Mouse (Mus musculus) lung, adult 2 months (tissue): Measurements from ENCODE around the gene Nova2. TPM values are rescaled to one million over a fixed set of nuclear protein-coding genes. Genes with fewer than 3 reads are reported as not detected.
A peak's percentile ranks its signal among the peaks of the same experiment; 100 is the strongest.

Source experiments
- DNase-seq: peaks from one replicate; pipeline ENCODE4 v3.0.0; 2022
- H3K4me1 ChIP-seq: fragments of 200-500 bp; 2 replicates; pipeline ENCODE4 v1.6.1; 2011; ENCODE audit warnings: low read length; ENCODE audit not compliant: control insufficient read depth, insufficient read depth
- H3K4me3 ChIP-seq: fragments of 200-500 bp; replicated peaks from 2 replicates; pipeline ENCODE3; 2011; ENCODE audit warnings: low read depth, mild to moderate bottlenecking, control low read depth, low read length; ENCODE audit errors: extremely low read depth
- CTCF ChIP-seq: fragments of 200-500 bp; IDR thresholded peaks from 2 replicates; pipeline ENCODE4 v1.5.1; 2011; ENCODE audit warnings: mild to moderate bottlenecking, low read length, control low read depth; ENCODE audit not compliant: insufficient read depth
- POLR2A ChIP-seq: fragments of 200-500 bp; IDR thresholded peaks from 2 replicates; pipeline ENCODE4 v1.6.1; 2011; ENCODE audit warnings: low read depth, mild to moderate bottlenecking, control low read depth, low read length, borderline replicate concordance; ENCODE audit errors: extremely low read depth
- WGBS: fragments of 180-500 bp; shearing (Covaris S2); methylation state at CpG from one replicate; pipeline ENCODE4 v1.1.7; 2018; 5-methylcytosine and 5-hydroxymethylcytosine counted together
- polyA plus RNA-seq: library from polyadenylated mRNA; depleted of rRNA; stranded (reverse); fragments of >200 nt; gene quantifications from 2 replicates; pipeline ENCODE4 v1.2.3, GENCODE M21; 2012

Gene Nova2
- polyA plus RNA-seq, 1 experiment: 5.0 TPM

DNA sequence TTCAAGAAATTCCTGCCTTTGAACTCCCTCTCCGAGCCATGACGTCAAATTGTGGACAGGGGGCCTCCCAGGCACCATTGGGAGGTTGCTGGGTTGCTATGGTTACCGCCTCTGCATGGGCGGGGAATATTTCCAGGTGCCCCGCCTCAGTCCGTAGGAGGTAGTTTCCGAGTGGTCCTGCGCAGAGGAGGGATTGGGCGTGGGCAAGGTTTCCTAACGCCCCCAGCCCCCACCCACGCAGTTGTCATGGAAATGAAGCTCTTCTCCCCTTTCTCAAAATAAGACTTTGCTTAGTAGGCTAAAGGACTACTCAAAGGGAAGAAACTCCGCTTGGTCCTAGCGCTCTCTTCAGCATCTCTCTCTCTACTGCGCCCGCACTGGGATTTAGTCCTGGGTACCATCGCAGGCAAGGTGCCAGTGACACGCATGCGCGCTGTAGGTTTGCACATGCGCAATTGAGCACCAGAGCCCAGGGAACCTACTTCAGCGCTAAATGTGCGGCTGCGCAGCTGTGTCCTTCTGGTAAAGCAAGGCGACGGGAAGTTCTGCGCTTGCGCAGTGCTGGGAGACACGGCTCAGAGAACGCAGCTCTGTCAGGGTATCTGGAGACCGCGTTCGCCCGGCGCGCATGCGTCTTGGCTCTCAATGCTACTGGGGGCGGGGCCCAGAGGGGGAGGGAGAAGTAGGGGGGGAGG lies 65.1 kb downstream of the Nova2 start, which contains the start of gene Mypop:
Gene Mypop, plus strand, starts transcription at position 645 of the 695 bp plus-strand sequence.
- H3K4me3 ChIP-seq: peak within 1 kb of the TSS; percentile 32
- peak; percentile 97 for DNase-seq
- under 1% methylated on average over 37 of the region's 37 CpGs for WGBS
- TF ChIP-seq CTCF (no peak), POLR2A (peak; percentile 80; the same call in 1 of the 2 replicates)
- no peaks in the 10 kb centered on the region for H3K4me1 ChIP-seq

DNA sequence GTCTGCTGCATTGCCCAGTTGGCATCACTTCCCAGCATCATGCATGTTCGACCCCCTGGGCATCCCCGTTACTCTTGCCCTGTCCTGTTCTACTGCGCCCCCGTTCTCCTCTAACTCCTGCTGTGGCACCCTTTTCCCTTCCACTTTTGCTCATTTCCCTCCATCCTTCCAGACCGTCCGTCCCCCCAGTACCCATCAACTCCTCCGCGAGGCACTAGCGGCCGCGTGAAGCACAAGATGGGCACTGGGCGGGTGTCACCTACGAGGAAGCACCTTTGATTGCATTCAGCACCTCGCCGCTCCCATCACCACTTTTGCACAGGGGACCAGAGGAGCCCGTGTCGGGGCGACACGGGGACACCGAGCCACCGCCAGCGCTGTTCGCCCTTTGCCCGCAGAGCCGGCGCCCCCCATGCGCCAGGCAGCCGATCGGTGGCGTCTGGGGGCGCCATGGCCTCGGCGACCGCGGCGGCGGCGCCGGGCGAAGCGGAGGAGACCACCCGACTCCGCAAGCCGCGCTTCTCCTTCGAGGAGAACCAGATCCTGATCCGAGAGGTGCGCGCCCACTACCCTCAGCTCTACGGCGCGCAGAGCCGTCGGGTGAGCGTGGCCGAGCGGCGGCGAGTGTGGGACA lies 66.1 kb downstream of the Nova2 start:
- 2% methylated on average over 59 of the region's 59 CpGs for WGBS
- H3K4me1 ChIP-seq: no peaks in the 10 kb centered on the region
- H3K4me3 ChIP-seq: peak overlapping the region; percentile 32
- peak; percentile 33 for DNase-seq
- TF ChIP-seq POLR2A (no peak), CTCF (no peak)

DNA sequence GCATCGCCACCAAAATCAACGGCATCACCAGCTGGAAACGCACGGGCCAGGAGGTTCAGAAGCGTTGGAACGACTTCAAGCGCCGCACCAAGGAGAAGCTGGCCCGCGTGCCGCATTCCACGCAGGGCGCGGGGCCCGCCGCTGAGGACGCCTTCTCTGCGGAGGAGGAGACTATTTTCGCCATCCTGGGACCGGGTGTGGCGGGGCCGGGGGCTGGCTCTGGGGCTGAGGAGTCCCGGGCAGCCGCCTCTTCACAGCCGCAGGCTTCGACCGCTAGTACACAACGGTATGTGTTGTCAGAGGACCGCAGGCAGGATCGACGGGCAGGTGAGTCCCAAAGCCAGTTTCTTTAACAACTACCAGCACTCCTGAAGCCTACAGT lies 66.6 kb downstream of the Nova2 start:
- Histone ChIP-seq H3K4me3 (peak overlapping the region; percentile 32), H3K4me1 (no peaks in the 10 kb centered on the region)
- WGBS: 3% methylated on average over 31 of the region's 31 CpGs
- TF ChIP-seq POLR2A (no peak), CTCF (no peak)
- DNase-seq: peak; percentile 35

DNA sequence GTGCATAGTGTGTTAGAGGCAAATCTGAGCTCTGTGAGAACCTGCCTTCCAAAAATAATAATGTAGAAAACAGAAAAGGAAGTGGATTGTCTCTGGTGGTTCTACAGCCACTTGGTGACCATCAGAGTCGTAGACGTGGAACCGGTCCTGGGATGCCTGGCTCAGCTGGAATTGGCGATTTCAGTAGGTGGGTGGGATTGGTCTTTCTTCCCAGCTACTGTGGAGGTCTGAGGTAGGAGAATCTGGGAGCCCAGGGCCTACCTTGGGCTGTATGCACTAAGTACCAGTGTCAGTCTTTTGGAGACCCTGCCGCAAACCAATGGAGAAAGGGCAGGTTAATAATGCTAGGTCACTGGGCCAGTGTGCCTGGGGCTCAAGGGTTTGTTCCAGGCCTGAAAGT lies 67.3 kb downstream of the Nova2 start:
- TF ChIP-seq POLR2A (no peak), CTCF (no peak)
- no peak for DNase-seq
- H3K4me3 ChIP-seq: no peak overlapping the region
- 89% methylated on average over 5 of the region's 5 CpGs for WGBS
- no peaks in the 10 kb centered on the region for H3K4me1 ChIP-seq

DNA sequence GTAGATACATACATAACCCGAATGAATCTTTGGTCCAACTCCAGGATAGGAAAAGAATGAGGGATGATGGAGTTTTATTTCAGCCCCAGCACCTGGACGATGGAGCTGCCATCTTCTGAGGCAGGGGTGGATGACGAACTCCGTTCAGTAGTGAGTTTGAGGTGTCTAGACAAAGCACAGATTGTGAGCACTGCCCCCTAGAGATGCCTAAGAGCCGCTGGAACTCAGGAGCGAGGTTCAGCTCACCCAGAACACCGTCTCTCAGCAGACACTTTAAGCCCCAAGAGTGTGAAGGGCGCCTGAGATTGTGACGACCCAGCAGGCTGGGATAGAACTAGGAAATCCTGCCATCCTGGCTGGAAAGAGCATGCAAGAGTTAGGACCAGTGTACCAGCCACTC lies 73.1 kb downstream of the Nova2 start:
- no peak for DNase-seq
- no peak overlapping the region for H3K4me3 ChIP-seq
- WGBS: 41% methylated on average over 9 of the region's 9 CpGs
- TF ChIP-seq CTCF (peak; percentile 13; the same call in 1 of the 2 replicates), POLR2A (no peak)
- H3K4me1 ChIP-seq: peaks cover 10% of the 10 kb centered on the region; the same call in 1 of the 2 replicates

DNA sequence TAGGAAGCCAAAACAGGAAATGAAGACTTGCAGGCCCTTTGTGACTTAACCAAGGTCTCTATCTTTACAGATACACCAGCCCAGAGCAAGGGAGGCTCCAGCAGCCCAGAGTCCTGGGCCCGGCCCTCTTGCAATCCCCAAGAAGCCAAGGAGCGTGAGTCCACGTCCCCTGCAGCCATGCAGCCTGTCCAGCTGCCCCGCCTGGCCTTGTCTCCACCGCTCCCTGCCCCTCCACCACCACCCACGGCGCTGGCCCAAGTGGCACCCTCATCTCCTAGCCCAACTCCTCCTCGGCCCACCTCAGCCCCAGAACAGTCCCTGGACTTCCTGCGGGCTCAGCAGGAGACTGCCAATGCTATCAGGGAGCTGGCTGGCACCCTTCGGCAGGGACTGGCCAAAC lies 74.7 kb downstream of the Nova2 start:
- TF ChIP-seq CTCF (no peak), POLR2A (no peak)
- 35% methylated on average over 10 of the region's 10 CpGs for WGBS
- Histone ChIP-seq H3K4me3 (peak overlapping the region; percentile 61), H3K4me1 (peaks cover 10% of the 10 kb centered on the region; the same call in 1 of the 2 replicates)
- no peak for DNase-seq

DNA sequence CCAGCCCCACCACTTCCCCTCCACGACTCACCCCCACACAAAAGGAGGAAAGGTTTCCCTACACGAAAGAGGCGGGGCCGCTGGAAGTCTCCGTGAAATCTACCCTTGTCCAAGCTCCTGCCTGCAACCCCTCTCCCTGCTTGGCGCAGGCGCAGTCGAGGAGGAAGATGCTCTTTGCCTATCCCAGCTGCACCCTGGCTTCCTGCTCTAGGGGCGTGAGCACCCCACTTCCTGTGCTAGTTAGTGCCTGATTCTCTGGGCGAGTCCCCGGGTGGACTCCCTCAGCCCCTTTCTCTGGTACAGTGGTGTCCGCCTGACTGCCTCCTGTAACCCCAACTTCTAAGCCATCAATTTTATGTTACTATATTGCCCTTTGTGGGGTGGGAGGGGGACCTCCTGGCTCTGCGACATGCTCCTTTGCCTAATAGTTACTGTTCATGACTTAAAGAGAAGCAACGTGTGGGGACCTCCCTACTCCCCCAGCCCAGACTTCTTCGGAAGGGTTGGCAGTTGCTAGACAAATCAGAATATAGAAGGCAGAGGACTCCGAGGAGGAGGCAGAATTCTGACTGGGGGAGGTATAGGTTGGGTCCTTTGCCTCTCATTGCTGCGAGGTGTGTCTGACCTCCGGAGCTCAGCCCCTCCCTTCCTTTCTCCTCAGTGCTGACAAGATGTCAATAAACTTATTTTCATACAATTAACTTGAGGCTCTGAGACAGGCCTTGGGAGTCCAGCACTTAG lies 75.5 kb downstream of the Nova2 start:
- no peak for DNase-seq
- Histone ChIP-seq H3K4me1 (peaks cover 10% of the 10 kb centered on the region), H3K4me3 (peak overlapping the region; percentile 61)
- peak; percentile 79; the same call in 1 of the 2 replicates for TF ChIP-seq POLR2A
- no peak for TF ChIP-seq CTCF
- WGBS: 22% methylated on average over 18 of the region's 18 CpGs

DNA sequence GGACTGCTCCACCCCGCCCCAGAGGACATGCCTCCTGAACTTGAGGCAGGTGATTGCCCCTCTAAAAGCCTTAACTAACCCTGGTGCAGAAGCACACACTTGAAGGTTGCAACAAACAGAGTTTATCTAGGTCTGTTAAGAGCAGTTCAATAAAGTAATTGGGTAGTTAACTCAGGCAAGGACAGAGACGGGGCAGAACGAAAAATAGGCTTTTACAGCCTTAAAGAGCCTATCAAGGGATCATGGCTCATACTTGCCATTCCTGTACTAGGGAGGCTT lies 76.1 kb downstream of the Nova2 start:
- TF ChIP-seq CTCF (no peak), POLR2A (no peak)
- Histone ChIP-seq H3K4me1 (peaks cover 13% of the 10 kb centered on the region), H3K4me3 (no peak overlapping the region)
- WGBS: 49% methylated on average over 3 of the region's 3 CpGs
- DNase-seq: no peak

DNA sequence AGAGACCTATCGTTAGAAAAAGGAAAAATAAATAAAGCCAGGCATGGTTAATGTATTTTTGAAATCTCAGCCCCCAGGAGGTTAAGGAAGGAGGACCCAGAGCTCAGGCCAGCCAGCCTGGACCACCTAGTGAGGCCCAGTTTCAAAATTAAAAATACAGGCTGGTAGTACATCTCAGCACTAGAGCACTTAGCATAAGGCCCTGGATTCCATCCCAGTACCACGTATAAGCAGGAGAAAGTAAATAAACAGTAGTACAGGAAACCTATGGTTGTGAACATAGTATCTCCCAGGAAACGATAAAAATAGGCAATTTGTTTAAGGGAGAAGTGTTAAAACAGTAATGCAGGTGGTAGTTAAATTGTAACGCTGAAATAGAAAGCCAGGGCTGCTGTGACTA lies 76.4 kb downstream of the Nova2 start:
- Histone ChIP-seq H3K4me1 (peaks cover 15% of the 10 kb centered on the region), H3K4me3 (no peak overlapping the region)
- TF ChIP-seq POLR2A (no peak), CTCF (no peak)
- no peak for DNase-seq
- WGBS: 4% methylated on average over 4 of the region's 4 CpGs
